Mouse (Mus musculus): ENCODE results near the gene Zc2hc1b. TPM values are rescaled to one million over a fixed set of nuclear protein-coding genes. Genes with fewer than 3 reads are reported as not detected.

The Zc2hc1b gene
- polyA plus RNA-seq, 1 experiment, result not detected

- H3K4me3 ChIP-seq (ENCODE audit: insufficient read depth, poor library complexity, severe bottlenecking), result no peak overlapping the region
- peaks cover 7% of the 10 kb centered on the region for H3K27me3 ChIP-seq (ENCODE audit: control insufficient read depth, insufficient read depth, insufficient read length)
- H3K79me3 ChIP-seq (ENCODE audit: low read depth), result no peaks in the 10 kb centered on the region
- no peaks in the 10 kb centered on the region for H3K79me2 ChIP-seq (ENCODE audit: control insufficient read depth, insufficient read depth)
- TF ChIP-seq CTCF (IDR thresholded peaks at IDR 0.05; ENCODE audit: control insufficient read depth, insufficient read depth, insufficient read length) (no peak), FOSL1 (IDR thresholded peaks at IDR 0.05; ENCODE audit: insufficient read depth, low read length, poor library complexity, severe bottlenecking) (no peak), MYOD1 (IDR thresholded peaks at IDR 0.05; ENCODE audit: control insufficient read depth, insufficient read length, low read depth) (no peak), CEBPB (IDR thresholded peaks at IDR 0.05; ENCODE audit: low read depth) (no peak), USF1 (IDR thresholded peaks at IDR 0.05; ENCODE audit: low read depth) (no peak), MAX (IDR thresholded peaks at IDR 0.05) (no peak), MYOG (IDR thresholded peaks at IDR 0.05; ENCODE audit: control insufficient read depth, extremely low read depth, insufficient read length) (no peak)
- no peak overlapping the region for H3ac ChIP-seq (ENCODE audit: control insufficient read depth, insufficient read length, low read depth)
- H3K36me3 ChIP-seq (ENCODE audit: control insufficient read depth, insufficient read depth), result no peaks in the 10 kb centered on the region
Measured at GRCm38 (mm10) chr10:13112849-13113248, 65.0 kb downstream of the Zc2hc1b start.

- Histone ChIP-seq H3K4me3 (ENCODE audit: insufficient read depth, poor library complexity, severe bottlenecking) (no peak overlapping the region), H3K79me2 (ENCODE audit: control insufficient read depth, insufficient read depth) (no peaks in the 10 kb centered on the region), H3K79me3 (ENCODE audit: low read depth) (no peaks in the 10 kb centered on the region), H3ac (ENCODE audit: control insufficient read depth, insufficient read length, low read depth) (no peak overlapping the region), H3K27me3 (ENCODE audit: control insufficient read depth, insufficient read depth, insufficient read length) (peaks cover 8% of the 10 kb centered on the region), H3K36me3 (ENCODE audit: control insufficient read depth, insufficient read depth) (no peaks in the 10 kb centered on the region)
- TF ChIP-seq FOSL1 (IDR thresholded peaks at IDR 0.05; ENCODE audit: insufficient read depth, low read length, poor library complexity, severe bottlenecking) (no peak), MYOG (IDR thresholded peaks at IDR 0.05; ENCODE audit: control insufficient read depth, extremely low read depth, insufficient read length) (no peak), CEBPB (IDR thresholded peaks at IDR 0.05; ENCODE audit: low read depth) (no peak), USF1 (IDR thresholded peaks at IDR 0.05; ENCODE audit: low read depth) (no peak), MYOD1 (IDR thresholded peaks at IDR 0.05; ENCODE audit: control insufficient read depth, insufficient read length, low read depth) (no peak), CTCF (IDR thresholded peaks at IDR 0.05; ENCODE audit: control insufficient read depth, insufficient read depth, insufficient read length) (no peak), MAX (IDR thresholded peaks at IDR 0.05) (no peak)
Measured at GRCm38 (mm10) chr10:13109781-13110180, 68.0 kb downstream of the Zc2hc1b start.

- H3K4me3 ChIP-seq (ENCODE audit: insufficient read depth, poor library complexity, severe bottlenecking), result no peak overlapping the region
- no peak for TF ChIP-seq MYOG (IDR thresholded peaks at IDR 0.05; ENCODE audit: control insufficient read depth, extremely low read depth, insufficient read length)
- no peak for TF ChIP-seq FOSL1 (IDR thresholded peaks at IDR 0.05; ENCODE audit: insufficient read depth, low read length, poor library complexity, severe bottlenecking)
- TF ChIP-seq MYOD1 (IDR thresholded peaks at IDR 0.05; ENCODE audit: control insufficient read depth, insufficient read length, low read depth), result no peak
- TF ChIP-seq CTCF (IDR thresholded peaks at IDR 0.05; ENCODE audit: control insufficient read depth, insufficient read depth, insufficient read length), result no peak
- no peak for TF ChIP-seq CEBPB (IDR thresholded peaks at IDR 0.05; ENCODE audit: low read depth)
- TF ChIP-seq USF1 (IDR thresholded peaks at IDR 0.05; ENCODE audit: low read depth), result no peak
- no peak for TF ChIP-seq MAX (IDR thresholded peaks at IDR 0.05)
- H3K79me2 ChIP-seq (ENCODE audit: control insufficient read depth, insufficient read depth), result no peaks in the 10 kb centered on the region
- no peaks in the 10 kb centered on the region for H3K36me3 ChIP-seq (ENCODE audit: control insufficient read depth, insufficient read depth)
- no peaks in the 10 kb centered on the region for H3K79me3 ChIP-seq (ENCODE audit: low read depth)
- no peak overlapping the region for H3ac ChIP-seq (ENCODE audit: control insufficient read depth, insufficient read length, low read depth)
- peaks cover 8% of the 10 kb centered on the region for H3K27me3 ChIP-seq (ENCODE audit: control insufficient read depth, insufficient read depth, insufficient read length)
Measured at GRCm38 (mm10) chr10:13108847-13109246, 69.0 kb downstream of the Zc2hc1b start.

DNA sequence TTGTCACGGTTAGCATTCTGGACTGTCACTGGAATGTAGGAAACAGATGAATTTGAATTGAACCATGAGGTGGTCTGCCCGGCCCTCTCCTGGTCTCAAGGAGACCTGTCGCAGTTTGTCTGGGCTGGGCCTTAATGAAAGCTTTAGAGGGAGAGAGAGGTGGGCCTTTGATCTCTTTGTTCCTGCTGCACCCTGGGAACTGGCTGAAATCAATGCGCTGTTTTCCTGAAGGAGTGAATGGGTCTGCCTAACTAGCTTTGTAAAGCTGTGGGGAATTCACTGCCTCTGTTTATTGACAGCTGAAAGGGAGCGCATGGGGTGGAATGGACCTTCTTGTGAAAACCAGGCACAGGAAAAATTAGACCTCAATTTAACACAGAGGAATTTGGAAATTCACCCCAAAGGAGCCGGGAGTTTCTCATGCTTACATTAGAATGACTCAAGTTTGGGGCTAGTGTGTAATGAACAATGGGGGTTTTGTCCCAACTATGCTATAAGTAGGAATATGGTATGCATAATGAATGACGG is 69.7 kb downstream of the Zc2hc1b start:
- no peaks in the 10 kb centered on the region for H3K79me2 ChIP-seq (ENCODE audit: control insufficient read depth, insufficient read depth)
- no peaks in the 10 kb centered on the region for H3K79me3 ChIP-seq (ENCODE audit: low read depth)

DNA sequence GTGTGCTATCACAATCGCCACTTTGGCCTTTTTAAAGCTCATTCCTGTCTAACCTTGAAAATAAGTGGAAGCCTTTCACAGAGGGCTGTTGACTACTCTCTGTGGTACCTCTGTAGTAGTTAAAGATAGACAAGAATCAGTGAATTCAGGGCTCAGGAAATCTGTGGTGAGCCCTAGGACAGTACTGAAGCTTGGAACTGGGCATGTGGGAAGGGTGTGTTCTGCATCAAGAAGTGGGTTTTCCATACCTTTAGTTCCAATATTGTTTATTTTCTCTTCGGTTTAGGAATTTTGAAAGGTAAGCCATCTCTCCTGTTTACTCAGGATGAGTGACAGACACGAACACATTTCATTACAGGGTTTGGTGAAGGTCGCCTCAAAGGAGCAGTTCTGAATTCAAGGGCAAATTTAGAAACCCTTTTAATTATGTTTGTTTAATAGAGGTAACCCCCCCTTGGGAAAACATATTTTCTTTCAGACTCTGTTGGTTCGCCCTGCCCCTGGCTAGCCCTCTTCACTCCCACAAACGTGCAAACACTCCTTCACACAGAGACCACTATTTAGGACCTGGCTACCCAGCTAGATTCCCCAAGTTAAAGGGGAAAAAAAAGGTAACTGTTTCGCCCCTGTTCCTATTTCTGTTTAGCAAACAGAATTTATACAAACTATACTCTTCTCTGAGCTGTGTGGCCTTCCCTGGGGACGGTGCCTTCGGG is 70.8 kb downstream of the Zc2hc1b start:
- peaks cover 8% of the 10 kb centered on the region for H3K27me3 ChIP-seq (ENCODE audit: control insufficient read depth, insufficient read depth, insufficient read length)
- H3K4me3 ChIP-seq (ENCODE audit: insufficient read depth, poor library complexity, severe bottlenecking), result no peak overlapping the region
- H3K79me3 ChIP-seq (ENCODE audit: low read depth), result no peaks in the 10 kb centered on the region
- TF ChIP-seq MYOD1 (IDR thresholded peaks at IDR 0.05; ENCODE audit: control insufficient read depth, insufficient read length, low read depth) (no peak), MYOG (IDR thresholded peaks at IDR 0.05; ENCODE audit: control insufficient read depth, extremely low read depth, insufficient read length) (no peak), CEBPB (IDR thresholded peaks at IDR 0.05; ENCODE audit: low read depth) (no peak), FOSL1 (IDR thresholded peaks at IDR 0.05; ENCODE audit: insufficient read depth, low read length, poor library complexity, severe bottlenecking) (no peak), CTCF (IDR thresholded peaks at IDR 0.05; ENCODE audit: control insufficient read depth, insufficient read depth, insufficient read length) (no peak), MAX (IDR thresholded peaks at IDR 0.05) (no peak), USF1 (IDR thresholded peaks at IDR 0.05; ENCODE audit: low read depth) (no peak)
- H3K79me2 ChIP-seq (ENCODE audit: control insufficient read depth, insufficient read depth), result no peaks in the 10 kb centered on the region
- no peaks in the 10 kb centered on the region for H3K36me3 ChIP-seq (ENCODE audit: control insufficient read depth, insufficient read depth)
- H3ac ChIP-seq (ENCODE audit: control insufficient read depth, insufficient read length, low read depth), result no peak overlapping the region

More for the DNA sequence above, 69.7 kb downstream of the Zc2hc1b start:
- TF ChIP-seq CTCF (IDR thresholded peaks at IDR 0.05; ENCODE audit: control insufficient read depth, insufficient read depth, insufficient read length), result no peak
- no peak for TF ChIP-seq CEBPB (IDR thresholded peaks at IDR 0.05; ENCODE audit: low read depth)
- TF ChIP-seq MAX (IDR thresholded peaks at IDR 0.05), result no peak
- no peak overlapping the region for H3K4me3 ChIP-seq (ENCODE audit: insufficient read depth, poor library complexity, severe bottlenecking)
- H3K27me3 ChIP-seq (ENCODE audit: control insufficient read depth, insufficient read depth, insufficient read length), result peaks cover 8% of the 10 kb centered on the region
- H3K36me3 ChIP-seq (ENCODE audit: control insufficient read depth, insufficient read depth), result no peaks in the 10 kb centered on the region
- H3ac ChIP-seq (ENCODE audit: control insufficient read depth, insufficient read length, low read depth), result no peak overlapping the region

Data from C2C12 (cell line).